Mouse (Mus musculus): ENCODE results near the gene Inhba.

Inhba gene

DNA sequence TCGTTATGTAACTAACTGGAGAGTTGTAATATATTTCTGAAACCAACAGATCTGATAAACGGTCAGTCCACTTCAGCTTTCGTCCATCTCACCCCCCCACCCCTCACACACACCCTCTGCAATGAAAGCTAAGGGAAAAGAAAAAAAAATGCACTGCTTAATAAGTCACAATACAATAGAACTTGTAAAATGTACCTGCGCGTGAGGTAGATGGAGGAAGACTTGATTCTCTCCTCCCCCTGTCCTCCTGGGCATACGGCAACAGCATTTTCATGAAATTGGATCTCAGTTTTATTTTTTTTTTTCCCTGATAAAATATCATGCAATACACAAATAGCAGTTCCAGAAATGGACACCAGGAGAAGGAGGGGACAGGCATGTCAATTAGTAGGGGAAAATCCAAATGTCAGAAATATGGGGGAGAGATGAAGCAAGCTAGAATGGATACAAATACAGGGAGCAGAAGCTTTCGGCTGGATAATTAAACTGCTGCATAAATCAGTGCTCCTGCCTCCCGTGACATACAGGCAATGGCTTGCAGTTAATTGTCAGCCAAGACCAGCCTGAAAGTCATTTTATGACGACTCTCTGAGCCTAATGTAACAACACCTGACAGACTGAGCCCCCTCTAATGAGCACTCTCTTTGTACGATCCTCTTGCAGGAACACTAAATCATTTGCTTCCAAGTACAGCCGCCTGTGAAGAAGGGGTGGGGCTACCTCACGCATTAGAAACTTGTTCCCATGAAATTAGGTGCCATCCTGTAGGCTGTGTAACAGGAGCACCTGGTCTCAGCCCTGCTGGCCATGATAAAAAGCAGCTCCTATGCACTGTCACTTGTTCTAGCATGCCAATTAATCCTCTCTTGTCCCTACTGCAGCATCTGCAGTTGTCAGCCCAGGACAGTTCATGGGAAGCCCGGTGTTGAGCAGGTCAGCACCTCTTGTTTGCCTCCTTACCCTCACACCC, 11.7 kb downstream of the Inhba start:
- no peak for DNase-seq

- DNase-seq: no peak
These were observed 19.0 kb downstream of the Inhba start for GRCm38 (mm10) chr13:16030557-16031057.

DNA sequence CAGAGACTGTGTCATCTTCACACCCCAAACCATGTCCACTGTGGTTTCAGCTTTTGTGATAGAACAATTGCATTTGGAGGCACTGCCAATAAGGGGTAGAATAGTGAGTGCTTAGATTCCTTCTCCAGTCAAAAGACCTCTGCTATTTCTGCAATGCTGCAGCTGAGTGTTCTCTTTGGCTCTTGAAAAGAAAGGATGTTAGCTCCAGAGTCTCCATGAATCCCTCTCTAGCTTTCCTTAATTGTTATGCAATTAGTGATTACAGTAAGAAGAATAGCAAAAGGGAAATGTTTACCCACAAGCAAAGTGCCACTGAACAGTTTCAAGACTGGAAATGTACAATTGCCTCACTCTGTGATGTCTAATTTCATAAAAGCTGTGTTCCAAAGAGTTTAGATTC, 20.8 kb downstream of the Inhba start:
- no peak for DNase-seq

- DNase-seq: no peak
These were observed 21.4 kb downstream of the Inhba start for GRCm38 (mm10) chr13:16032935-16033592.

DNA sequence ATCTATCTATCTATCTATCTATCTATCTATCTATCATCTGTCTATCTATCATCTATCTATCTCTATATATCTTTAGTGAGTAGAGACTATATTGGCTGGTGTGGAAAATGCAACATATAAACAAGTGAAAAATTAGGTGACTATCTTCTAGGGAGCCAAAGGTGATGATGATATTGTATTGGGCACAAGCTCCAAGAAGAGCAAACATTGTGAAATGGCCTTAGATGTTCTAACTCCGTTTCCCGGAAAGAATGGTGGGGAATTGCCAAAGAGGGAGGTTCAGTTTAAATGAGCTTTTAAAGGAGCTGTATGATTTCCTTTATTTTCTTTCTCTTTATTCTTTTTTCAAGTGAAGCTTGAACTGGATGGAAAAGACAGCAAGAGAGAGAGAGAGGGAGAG, 57.4 kb downstream of the Inhba start:
- DNase-seq: no peak

DNA sequence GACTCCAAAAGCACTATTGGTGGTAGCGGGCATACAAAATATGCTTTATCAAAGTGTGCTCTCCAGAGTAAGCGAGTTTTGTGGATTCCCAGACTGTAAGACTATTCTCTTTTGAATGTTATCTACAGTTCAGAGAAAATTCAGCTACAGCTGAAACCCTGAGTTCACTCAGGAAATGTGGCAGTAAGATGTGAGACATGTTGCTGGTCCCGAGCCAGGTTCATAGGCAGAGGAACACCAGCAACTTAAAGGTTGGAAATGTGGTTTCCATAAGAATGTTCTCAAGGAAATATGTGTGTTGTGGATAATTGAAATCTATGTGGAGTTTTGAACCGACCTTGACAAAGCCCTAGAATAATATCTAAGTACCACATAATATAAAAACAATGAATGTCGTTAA, 65.6 kb downstream of the Inhba start:
- DNase-seq: no peak

- DNase-seq: no peak
These were observed 66.6 kb downstream of the Inhba start for GRCm38 (mm10) chr13:16078216-16078731.

DNA sequence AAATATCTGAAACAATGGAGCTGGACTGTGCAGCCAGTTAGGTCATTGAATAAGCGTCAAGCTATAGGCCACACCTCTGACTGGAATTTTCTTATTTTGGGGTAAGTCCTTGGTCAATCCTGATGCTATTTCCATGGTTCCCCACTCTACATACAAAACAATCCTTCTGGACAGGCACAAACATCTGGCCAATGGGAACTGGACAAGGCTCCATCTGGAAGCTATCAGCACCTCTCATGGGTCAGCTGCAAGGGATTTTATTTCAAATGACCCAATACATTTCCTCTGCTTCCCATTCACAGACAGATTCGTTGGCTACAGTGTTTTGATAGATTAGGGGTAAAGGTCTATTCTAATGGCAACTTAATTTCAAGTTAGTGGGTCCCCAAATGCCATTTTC, 68.6 kb downstream of the Inhba start:
- no peak for DNase-seq
